ENCODE assay signal across 15 mouse cellular contexts in genomic region chr2:18935581-18936027, GRCm38 (mm10).
DNase-seq lines count a peak whose midpoint lies in the region; ATAC-seq and TF ChIP-seq lines count a peak whose summit lies in the region.
"Had no signal": no experiment of that assay in that cellular context is flagged by ENCODE, and none has a peak within 500 bp of the region (broad histone marks: within the 10 kb centered on the region; RNA-seq: fewer than 3 reads in every experiment).

No protein-coding gene starts in this region.

- WGBS in heart, adult 2 months: 57% methylated on average over 2 of the region's 2 CpGs
- WGBS in heart, embryonic 11.5 days (ENCODE audit: insufficient replicate concordance): 33% methylated on average over 2 of the region's 2 CpGs
- 14% methylated on average over 2 of the region's 2 CpGs for WGBS in liver, embryonic 12.5 days (ENCODE audit: insufficient replicate concordance)
- 94% methylated on average over 2 of the region's 2 CpGs for WGBS in hindbrain, embryonic 12.5 days

- intact Hi-C loops in heart, adult 2 months (cut with DNase I): loop anchor here (5.0 kb wide), 1 partner anchor 38 kb away; no protein-coding TSS in a partner anchor

- H3K79me2 ChIP-seq in heart, adult 2 months (replicated peaks; ENCODE audit: control insufficient read depth, insufficient read depth, low read length): no peaks in the 10 kb centered on the region

- TF ChIP-seq POLR2A in heart, adult 2 months (IDR thresholded peaks at IDR 0.05; ENCODE audit: insufficient read depth, low read depth, low read length): no peak

- H3K9ac ChIP-seq in heart, adult 2 months (ENCODE audit: low read depth, low read length): no peak overlapping the region
- H3K9ac ChIP-seq in heart, embryonic 11.5 days (ENCODE audit: low read depth, low read length): no peak overlapping the region
- H3K9ac ChIP-seq in liver, embryonic 12.5 days: no peak overlapping the region
- no peak overlapping the region for H3K9ac ChIP-seq in hindbrain, embryonic 12.5 days
- H3K9ac ChIP-seq: embryonic facial prominence, embryonic 12.5 days; hindbrain, embryonic 15.5 days; limb, embryonic 13.5 days had no signal

- no peak overlapping the region for H3K4me3 ChIP-seq in heart, adult 2 months
- no peak overlapping the region for H3K4me3 ChIP-seq in heart, embryonic 11.5 days (ENCODE audit: low read depth, low read length)
- H3K4me3 ChIP-seq in liver, embryonic 12.5 days: no peak overlapping the region
- H3K4me3 ChIP-seq in hindbrain, embryonic 12.5 days: no peak overlapping the region
- H3K4me3 ChIP-seq: embryonic facial prominence, embryonic 12.5 days; hindbrain, embryonic 15.5 days; limb, embryonic 13.5 days had no signal

- no peak for DNase-seq in heart, adult 2 months
- no peak for DNase-seq in cerebellum, postnatal 25 days
- DNase-seq in retina, embryonic 14.5 days (ENCODE audit: low spot score): no peak
- DNase-seq: cerebellum, postnatal 10 days; gastrocnemius, postnatal 10 days had no signal

- peaks cover 4% of the 10 kb centered on the region; the same call in 1 of the 2 replicates for H3K36me3 ChIP-seq in heart, adult 2 months (ENCODE audit: control insufficient read depth, insufficient read depth, low read length)
- no peaks in the 10 kb centered on the region for H3K36me3 ChIP-seq in heart, embryonic 11.5 days (ENCODE audit: control insufficient read depth, insufficient read depth, low read length)
- 0 out of 2 replicates have a peak, but pooled peaks cover 3% of the 10 kb centered on the region for H3K36me3 ChIP-seq in liver, embryonic 12.5 days
- H3K36me3 ChIP-seq in hindbrain, embryonic 12.5 days: no peaks in the 10 kb centered on the region
- H3K36me3 ChIP-seq: embryonic facial prominence, embryonic 12.5 days; hindbrain, embryonic 15.5 days; limb, embryonic 13.5 days had no signal

- ATAC-seq in heart, embryonic 11.5 days (replicated peaks; ENCODE audit: insufficient number of reproducible peaks, low FRiP score, low TSS enrichment): no peak
- peak; percentile 24 for ATAC-seq in activated CD4-positive, CD25-positive, alpha-beta regulatory T cell, adult 4 months
- ATAC-seq in liver, embryonic 12.5 days: peak; percentile 86
- peak; percentile 37; the same call in 1 of the 2 replicates for ATAC-seq in neutrophil, adult 5-6 weeks (ENCODE audit: extremely low read depth, insufficient number of reproducible peaks, low FRiP score, poor library complexity, severe bottlenecking)
- no peak for ATAC-seq in hindbrain, embryonic 12.5 days (ENCODE audit: low FRiP score)
- ATAC-seq: forebrain, embryonic 14.5 days had no signal

- H3K9me3 ChIP-seq in heart, embryonic 11.5 days (replicated peaks; ENCODE audit: control insufficient read depth, low read length): no peaks in the 10 kb centered on the region
- H3K9me3 ChIP-seq in liver, embryonic 12.5 days (replicated peaks): no peaks in the 10 kb centered on the region
- no peaks in the 10 kb centered on the region for H3K9me3 ChIP-seq in hindbrain, embryonic 12.5 days (replicated peaks)
- H3K9me3 ChIP-seq: embryonic facial prominence, embryonic 12.5 days; hindbrain, embryonic 15.5 days; limb, embryonic 13.5 days had no signal

- peak; percentile 16; the same call in 1 of the 2 replicates for TF ChIP-seq CTCF in heart, adult 2 months (IDR thresholded peaks at IDR 0.05)

- TF ChIP-seq EP300 in heart, adult 2 months (IDR thresholded peaks at IDR 0.05; ENCODE audit: insufficient read depth, low read depth, low read length): no peak

- H3K4me2 ChIP-seq in heart, embryonic 11.5 days: no peak overlapping the region
- peak overlapping the region; percentile 38 for H3K4me2 ChIP-seq in liver, embryonic 12.5 days
- no peak overlapping the region for H3K4me2 ChIP-seq in hindbrain, embryonic 12.5 days (replicated peaks)
- H3K4me2 ChIP-seq: embryonic facial prominence, embryonic 12.5 days; hindbrain, embryonic 15.5 days; limb, embryonic 13.5 days had no signal

- peaks cover 12% of the 10 kb centered on the region for H3K4me1 ChIP-seq in heart, adult 2 months (ENCODE audit: control insufficient read depth, insufficient read depth, low read length)
- H3K4me1 ChIP-seq in heart, embryonic 11.5 days (ENCODE audit: control insufficient read depth, insufficient read depth, low read length): peaks cover 41% of the 10 kb centered on the region
- peaks cover 76% of the 10 kb centered on the region for H3K4me1 ChIP-seq in liver, embryonic 12.5 days
- peaks cover 35% of the 10 kb centered on the region for H3K4me1 ChIP-seq in hindbrain, embryonic 12.5 days

- H3K27me3 ChIP-seq in heart, adult 2 months (ENCODE audit: control insufficient read depth, insufficient read depth, low read length): no peaks in the 10 kb centered on the region
- H3K27me3 ChIP-seq in heart, embryonic 11.5 days (ENCODE audit: control insufficient read depth, insufficient read depth, low read length): no peaks in the 10 kb centered on the region
- no peaks in the 10 kb centered on the region for H3K27me3 ChIP-seq in liver, embryonic 12.5 days (replicated peaks)
- H3K27me3 ChIP-seq in hindbrain, embryonic 12.5 days: no peaks in the 10 kb centered on the region
- H3K27me3 ChIP-seq: embryonic facial prominence, embryonic 12.5 days; hindbrain, embryonic 15.5 days had no signal

- H3K27ac ChIP-seq in heart, adult 2 months: no peak overlapping the region
- H3K27ac ChIP-seq in heart, embryonic 11.5 days (ENCODE audit: low read depth, low read length): no peak overlapping the region
- H3K27ac ChIP-seq in liver, embryonic 12.5 days: peak overlapping the region; percentile 86
- H3K27ac ChIP-seq in hindbrain, embryonic 12.5 days: no peak overlapping the region
- H3K27ac ChIP-seq: embryonic facial prominence, embryonic 12.5 days; hindbrain, embryonic 15.5 days; limb, embryonic 13.5 days; macrophage had no signal

Comparison
In these comparisons a context has a peak if more than half of its experiments do, and no peak if none do; other contexts are left out.
1. ATAC-seq: peak in activated CD4-positive, CD25-positive, alpha-beta regulatory T cell, adult 4 months (single experiment), liver, embryonic 12.5 days (single experiment) and neutrophil, adult 5-6 weeks (single experiment); none in heart, embryonic 11.5 days (single experiment) and hindbrain, embryonic 12.5 days (single experiment).